Comparison of ENCODE assay signal across 9 mouse cellular contexts in genomic region chrX:85676808-85677207, GRCm38 (mm10).
DNase-seq lines count a peak whose midpoint lies in the region; ATAC-seq and TF ChIP-seq lines count a peak whose summit lies in the region.
"Had no signal": no experiment of that assay in that cellular context is flagged by ENCODE, and none has a peak within 500 bp of the region (broad histone marks: within the 10 kb centered on the region; RNA-seq: fewer than 3 reads in every experiment).

No protein-coding gene starts in this region.

- peak; percentile 24 to 72 for DNase-seq in adrenal gland, adult (ENCODE audit: inconsistent age in 2 of 2, low spot score in 1 of 2)
- DNase-seq in adrenal gland, postnatal 4 days (ENCODE audit: low spot score in 2 of 2), result no peak
- DNase-seq in urinary bladder, postnatal 14 days (ENCODE audit: low spot score), result peak; percentile 12
- no peak for DNase-seq in urinary bladder, adult 2 months (ENCODE audit: low spot score)
- peak; percentile 27 for DNase-seq in embryo, embryonic 11.5 days (ENCODE audit: low read depth, low spot score)
- peak in 2 of 3 experiments; percentile 4 to 7 for DNase-seq in liver, embryonic 14.5 days (ENCODE audit: low read depth in 3 of 3, low spot score in 3 of 3)
- DNase-seq in right cerebral cortex, adult 18-20 months, result peak; percentile 4

- TF ChIP-seq EP300 in liver, embryonic 14.5 days (IDR thresholded peaks at IDR 0.05; ENCODE audit: low read depth), result no peak

- no peak overlapping the region for H3K27ac ChIP-seq in liver, embryonic 14.5 days
- H3K27ac ChIP-seq: hindbrain, embryonic 15.5 days had no signal

- WGBS in liver, embryonic 14.5 days (ENCODE audit: insufficient replicate concordance), result 12% methylated on average over 7 of the region's 7 CpGs

- H3K27me3 ChIP-seq in liver, embryonic 14.5 days (ENCODE audit: control insufficient read depth, insufficient read depth, low read length), result no peaks in the 10 kb centered on the region
- H3K27me3 ChIP-seq: hindbrain, embryonic 15.5 days had no signal

- no peaks in the 10 kb centered on the region for H3K4me1 ChIP-seq in liver, embryonic 14.5 days (replicated peaks; ENCODE audit: control insufficient read depth in 2 of 2, insufficient read depth in 2 of 2, low read length in 1 of 2)
- H3K4me1 ChIP-seq: hindbrain, embryonic 15.5 days had no signal

- no peak overlapping the region for H3K9ac ChIP-seq in liver, embryonic 14.5 days (replicated peaks)
- H3K9ac ChIP-seq: hindbrain, embryonic 15.5 days had no signal

- H3K9me3 ChIP-seq in liver, embryonic 14.5 days (ENCODE audit: control insufficient read depth, low read length), result no peaks in the 10 kb centered on the region
- H3K9me3 ChIP-seq: hindbrain, embryonic 15.5 days had no signal

- H3K4me3 ChIP-seq in liver, embryonic 14.5 days (ENCODE audit: insufficient read depth in 1 of 2, low read depth in 2 of 2, low read length in 2 of 2), result no peak overlapping the region
- H3K4me3 ChIP-seq: hindbrain, embryonic 15.5 days had no signal

- H3K4me2 ChIP-seq in liver, embryonic 14.5 days (ENCODE audit: low read depth), result no peak overlapping the region
- H3K4me2 ChIP-seq: hindbrain, embryonic 15.5 days had no signal

- TF ChIP-seq CTCF in liver, embryonic 14.5 days (IDR thresholded peaks at IDR 0.05; ENCODE audit: low read depth), result peak; percentile 72

- peak; percentile 48 for ATAC-seq in inflammation-experienced regulatory T-cells, adult 6 months
- ATAC-seq in liver, embryonic 14.5 days (ENCODE audit: insufficient read depth), result no peak

- no peaks in the 10 kb centered on the region for H3K36me3 ChIP-seq in liver, embryonic 14.5 days (replicated peaks; ENCODE audit: control insufficient read depth, insufficient read depth, low read depth)
- H3K36me3 ChIP-seq: hindbrain, embryonic 15.5 days had no signal

Comparison
In these comparisons a context has a peak if more than half of its experiments do, and no peak if none do; other contexts are left out.
1. DNase-seq: peak in adrenal gland, adult (2 of 2), urinary bladder, postnatal 14 days (single experiment), embryo, embryonic 11.5 days (single experiment), liver, embryonic 14.5 days (2 of 3) and right cerebral cortex, adult 18-20 months (single experiment); none in adrenal gland, postnatal 4 days (0 of 2) and urinary bladder, adult 2 months (single experiment).